Mouse (Mus musculus) CH12.LX (cell line): Measurements from ENCODE around the gene Igfbp1. TPM values are rescaled to one million over a fixed set of nuclear protein-coding genes. Genes with fewer than 3 reads are reported as not detected.

ENCODE experiments used
- DNase-seq: peaks from one replicate; pipeline ENCODE4 v3.0.0-alpha.2; 2013; ENCODE audit errors: extremely low read depth
- H3K27ac ChIP-seq: 2 replicates; pipeline ENCODE4 v1.5.1; 2012; ENCODE audit warnings: low read depth, mild to moderate bottlenecking, control low read depth, moderate library complexity; ENCODE audit not compliant: insufficient read depth
- H3K27me3 ChIP-seq: replicated peaks from 2 replicates; pipeline ENCODE3; 2012; ENCODE audit warnings: inconsistent platforms
- H3K36me3 ChIP-seq, 2 experiments: replicated peaks in 1 of 2; 2 replicates each; pipeline versions ENCODE3 to v1.6.1; 2012; ENCODE audit warnings: inconsistent platforms in 1 of 2, low read length in 1 of 2, mild to moderate bottlenecking in 1 of 2, mixed read lengths in 1 of 2, moderate library complexity in 1 of 2; ENCODE audit not compliant: control insufficient read depth in 1 of 2, insufficient read depth in 1 of 2
- H3K4me1 ChIP-seq, 2 experiments: 2 replicates each; pipeline ENCODE4 v1.6.1; 2012; ENCODE audit warnings: inconsistent platforms in 1 of 2, moderate library complexity in 1 of 2; ENCODE audit not compliant: insufficient read depth in 2 of 2, control insufficient read depth in 1 of 2
- H3K4me2 ChIP-seq: 2 replicates; pipeline ENCODE4 v1.6.1; 2012; ENCODE audit warnings: low read depth, mild to moderate bottlenecking, control low read depth; ENCODE audit not compliant: poor library complexity, insufficient read depth, severe bottlenecking
- H3K4me3 ChIP-seq, 3 experiments: fragments of 150-350 bp in 1 of 3; sonication (generic) in 1 of 3; replicated peaks in 1 of 3; 2 replicates each; pipeline versions ENCODE3 to v1.5.1; 2011 to 2012; ENCODE audit warnings: low read depth in 2 of 3, low read length in 2 of 3, mild to moderate bottlenecking in 2 of 3, moderate library complexity in 2 of 3, control low read depth in 1 of 3, improper control_type of control experiment in 1 of 3, inconsistent platforms in 1 of 3, mixed read lengths in 1 of 3; ENCODE audit not compliant: poor library complexity in 1 of 3
- H3K79me2 ChIP-seq: replicated peaks from 2 replicates; pipeline ENCODE4 v1.6.1; 2012; ENCODE audit warnings: mild to moderate bottlenecking, moderate library complexity; ENCODE audit not compliant: control insufficient read depth, poor library complexity, insufficient read depth, severe bottlenecking; ENCODE audit errors: extremely low read depth
- H3K9ac ChIP-seq: 2 replicates; pipeline ENCODE4 v1.6.1; 2012; ENCODE audit warnings: low read depth, mild to moderate bottlenecking, control low read depth, moderate library complexity; ENCODE audit not compliant: insufficient read depth
- H3K9me3 ChIP-seq: replicated peaks from 2 replicates; pipeline ENCODE3; 2012; ENCODE audit warnings: low read length, inconsistent platforms, mixed read lengths
- BHLHE40 ChIP-seq: IDR thresholded peaks from 2 replicates; pipeline ENCODE4 v1.6.1; 2011; ENCODE audit warnings: mild to moderate bottlenecking, low read depth, low read length, improper control_type of control experiment
- E2F4 ChIP-seq: IDR thresholded peaks from 2 replicates; pipeline ENCODE4 v1.6.1; 2011; ENCODE audit warnings: low read depth, low read length, improper control_type of control experiment; ENCODE audit not compliant: insufficient replicate concordance
- ELF1 ChIP-seq: IDR thresholded peaks from 2 replicates; pipeline ENCODE4 v1.6.1; 2014; ENCODE audit warnings: low read depth, mild to moderate bottlenecking, inconsistent platforms, low read length, improper control_type of control experiment
- EP300 ChIP-seq: IDR thresholded peaks from 2 replicates; pipeline ENCODE4 v1.6.1; 2011; ENCODE audit warnings: low read length, improper control_type of control experiment
- GABPA ChIP-seq: IDR thresholded peaks from 2 replicates; pipeline ENCODE4 v1.6.1; 2012; ENCODE audit warnings: low read depth, low read length, improper control_type of control experiment, inconsistent platforms; ENCODE audit not compliant: insufficient replicate concordance
- HCFC1 ChIP-seq: IDR thresholded peaks from 2 replicates; pipeline ENCODE4 v1.6.1; 2012; ENCODE audit warnings: low read depth, mild to moderate bottlenecking, inconsistent platforms, low read length, improper control_type of control experiment
- JUN ChIP-seq: IDR thresholded peaks from 2 replicates; pipeline ENCODE4 v1.6.1; 2011; ENCODE audit warnings: low read depth, mild to moderate bottlenecking, low read length, improper control_type of control experiment, moderate library complexity; ENCODE audit not compliant: insufficient read depth
- KAT2A ChIP-seq: IDR thresholded peaks from 2 replicates; pipeline ENCODE4 v1.6.1; 2012; ENCODE audit warnings: low read length, improper control_type of control experiment, inconsistent platforms; ENCODE audit not compliant: insufficient replicate concordance
- MAX ChIP-seq: IDR thresholded peaks from 2 replicates; pipeline ENCODE4 v1.6.1; 2011; ENCODE audit warnings: low read length, improper control_type of control experiment
- MAZ ChIP-seq: IDR thresholded peaks from 2 replicates; pipeline ENCODE4 v1.6.1; 2012; ENCODE audit warnings: low read depth, mild to moderate bottlenecking, inconsistent platforms, low read length, improper control_type of control experiment, moderate library complexity
- MEF2A ChIP-seq: IDR thresholded peaks from 2 replicates; pipeline ENCODE4 v1.6.1; 2014; ENCODE audit warnings: low read depth, mild to moderate bottlenecking, inconsistent platforms, low read length, improper control_type of control experiment, borderline replicate concordance
- MXI1 ChIP-seq: IDR thresholded peaks from 2 replicates; pipeline ENCODE4 v1.6.1; 2011; ENCODE audit warnings: mild to moderate bottlenecking, low read depth, low read length, improper control_type of control experiment
- NRF1 ChIP-seq: IDR thresholded peaks from 2 replicates; pipeline ENCODE4 v1.6.1; 2014; ENCODE audit warnings: low read depth, mild to moderate bottlenecking, inconsistent platforms, low read length, improper control_type of control experiment, moderate library complexity
- PAX5 ChIP-seq: IDR thresholded peaks from 2 replicates; pipeline ENCODE4 v1.6.1; 2012; ENCODE audit warnings: low read length, inconsistent platforms, mixed read lengths
- RCOR1 ChIP-seq: conservative IDR thresholded peaks from 2 replicates; pipeline ENCODE4 v1.6.1; 2012; ENCODE audit warnings: low read depth, mild to moderate bottlenecking, inconsistent platforms, low read length, improper control_type of control experiment
- SIN3A ChIP-seq: IDR thresholded peaks from 2 replicates; pipeline ENCODE4 v1.6.1; 2012; ENCODE audit warnings: low read length, improper control_type of control experiment, inconsistent platforms
- TCF12 ChIP-seq: IDR thresholded peaks from 2 replicates; pipeline ENCODE4 v1.6.1; 2014; ENCODE audit warnings: low read depth, mild to moderate bottlenecking, inconsistent platforms, low read length, improper control_type of control experiment
- UBTF ChIP-seq: IDR thresholded peaks from 2 replicates; pipeline ENCODE4 v1.6.1; 2012; ENCODE audit warnings: low read depth, mild to moderate bottlenecking, inconsistent platforms, low read length, improper control_type of control experiment, moderate library complexity
- USF2 ChIP-seq: conservative IDR thresholded peaks from 2 replicates; pipeline ENCODE4 v1.6.1; 2011; ENCODE audit warnings: low read depth, low read length, improper control_type of control experiment
- ZC3H11A ChIP-seq: IDR thresholded peaks from 2 replicates; pipeline ENCODE4 v1.6.1; 2012; ENCODE audit warnings: low read depth, mild to moderate bottlenecking, inconsistent platforms, low read length, improper control_type of control experiment
- ZNF384 ChIP-seq: IDR thresholded peaks from 2 replicates; pipeline ENCODE4 v1.6.1; 2012; ENCODE audit warnings: low read depth, low read length, improper control_type of control experiment, inconsistent platforms
- dilution Hi-C: fragments of 300-500 bp; cut with MboI; formaldehyde crosslinking; loops from 2 replicates; pipeline ENCODE4 v1.14.3; 2020; ENCODE audit warnings: low sequenced_read_pairs; ENCODE audit not compliant: extremely low pct_unique_long_range_greater_than_20kb, extremely low pct_ligation_motif_present
- in situ Hi-C: fragments of 300-500 bp; cut with MboI; formaldehyde crosslinking; loops from 3 replicates; pipeline ENCODE4 v1.14.3; 2019; ENCODE audit warnings: low sequenced_read_pairs, low pct_ligation_motif_present, low pct_unique_long_range_greater_than_20kb, mixed read lengths
- polyA plus RNA-seq: library from polyadenylated mRNA; unstranded; fragments of >175 nt; gene quantifications from 2 replicates; pipeline ENCODE4 v1.2.1, GENCODE M21; 2012; ENCODE audit warnings: low read depth; ENCODE audit not compliant: insufficient read length
- total RNA-seq, 2 experiments: library from RNA; depleted of rRNA; stranded (reverse); fragments of 300-350 nt in 1 of 2; fragments of >200 nt in 1 of 2; gene quantifications; 2 replicates each; pipeline ENCODE4 v1.2.3; 2012 to 2014

Igfbp1 gene
- total and polyA plus RNA-seq, 3 experiments: not detected

DNA sequence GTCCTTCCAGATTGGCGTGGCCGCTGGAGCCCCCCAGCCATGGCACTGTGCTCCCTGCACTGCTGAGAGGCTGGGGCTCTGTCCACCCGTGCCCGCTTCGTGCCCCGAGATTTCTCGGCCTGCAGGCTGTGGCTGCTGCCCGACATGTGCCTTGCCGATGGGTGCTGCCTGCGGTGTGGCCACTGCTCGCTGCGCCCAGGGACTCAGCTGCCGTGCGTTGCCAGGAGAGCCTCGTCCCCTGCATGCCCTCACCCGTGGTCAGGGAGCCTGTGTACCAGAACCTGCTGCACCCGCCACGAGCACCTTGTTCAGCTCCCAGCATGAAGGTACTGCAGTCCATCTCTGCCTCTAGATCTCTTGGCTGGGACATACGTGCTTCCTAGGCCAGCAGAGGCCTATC lies 424 bp downstream of the Igfbp1 start:
- Histone ChIP-seq H3K4me1 (no peaks in the 10 kb centered on the region), H3K9me3 (peaks cover 52% of the 10 kb centered on the region), H3K9ac (no peak overlapping the region), H3K27me3 (peaks cover 10% of the 10 kb centered on the region), H3K36me3 (no peaks in the 10 kb centered on the region), H3K27ac (no peak overlapping the region), H3K4me3 (no peak overlapping the region), H3K79me2 (no peaks in the 10 kb centered on the region), H3K4me2 (no peak overlapping the region)
- no peak for TF ChIP-seq RCOR1
- TF ChIP-seq KAT2A: no peak
- TF ChIP-seq EP300: no peak
- in situ Hi-C loops: no loop called here
- dilution Hi-C loops: no loop called here
- no peak for DNase-seq

- in situ Hi-C loops (no loop called here), dilution Hi-C loops (no loop called here)
- no peak overlapping the region for H3K4me3 ChIP-seq
- no peak overlapping the region for H3K4me2 ChIP-seq
- peaks cover 13% of the 10 kb centered on the region for H3K27me3 ChIP-seq
- TF ChIP-seq ELF1 (no peak), E2F4 (no peak), TCF12 (no peak), ZNF384 (no peak), PAX5 (no peak), MAZ (no peak), MEF2A (no peak), NRF1 (no peak), ZC3H11A (no peak), USF2 (no peak), MXI1 (no peak), UBTF (no peak), RCOR1 (no peak), SIN3A (no peak), MAX (no peak), HCFC1 (no peak), JUN (no peak), BHLHE40 (no peak), GABPA (no peak)
- no peak for DNase-seq
- H3K9me3 ChIP-seq: peaks cover 48% of the 10 kb centered on the region
- no peaks in the 10 kb centered on the region for H3K79me2 ChIP-seq
- H3K27ac ChIP-seq: no peak overlapping the region
- no peak overlapping the region for H3K9ac ChIP-seq
- no peaks in the 10 kb centered on the region for H3K4me1 ChIP-seq
- H3K36me3 ChIP-seq: no peaks in the 10 kb centered on the region
These were observed 1.1 kb downstream of the Igfbp1 start for GRCm38 (mm10) chr11:7198481-7199256.
